Mouse (Mus musculus) adrenal gland, postnatal 10 days (tissue): ENCODE measurements around the gene F5. TPM values are rescaled to one million over a fixed set of nuclear protein-coding genes. Genes with fewer than 3 reads are reported as not detected.

Experiments used
- DNase-seq: peaks from one replicate; pipeline ENCODE4 v3.0.0; 2021; ENCODE audit warnings: mixed read lengths
- long read RNA-seq, 2 experiments: library from polyadenylated mRNA; stranded (forward); transcript quantifications; one replicate each; pipeline ENCODE4 v2.0.0; 2021
- total RNA-seq, 2 experiments: library from RNA; stranded (reverse); gene quantifications; 2 replicates each; pipeline ENCODE4 v1.2.3; 2021

The F5 gene
- total RNA-seq, result 10 to 100 TPM; 25.2 to 49.6 TPM
- long read RNA-seq, experiment 1, partial matches to known transcripts, result 15 of 15 reads
- long read RNA-seq, experiment 1, other reads (novel, unspliced or antisense), result 0 of 15 reads
- long read RNA-seq, experiment 2, result 0 reads

GRCm38 (mm10) chr1:164151387-164152088 lies at the start of gene F5:
TSS of gene F5 (plus strand) at chr1:164151838.
- peak; percentile 29 for DNase-seq

- DNase-seq, result no peak
These were observed 41.9 kb upstream of the F5 start for GRCm38 (mm10) chr1:164109763-164110162.

GRCm38 (mm10) chr1:164110591-164111329 lies 40.9 kb upstream of the F5 start:
- DNase-seq, result no peak

- no peak for DNase-seq
These were observed 37.4 kb upstream of the F5 start for GRCm38 (mm10) chr1:164114280-164114679.

- peak; percentile 10 for DNase-seq
These were observed 36.6 kb upstream of the F5 start, which contains the start of gene Selp for GRCm38 (mm10) chr1:164114947-164115493. TSS of gene Selp (plus strand) at chr1:164115264.

GRCm38 (mm10) chr1:164115647-164116046 lies 36.0 kb upstream of the F5 start:
- DNase-seq, result no peak

GRCm38 (mm10) chr1:164117869-164118268 lies 33.8 kb upstream of the F5 start:
- no peak for DNase-seq

- DNase-seq, result no peak
These were observed 31.5 kb upstream of the F5 start for GRCm38 (mm10) chr1:164119892-164120776.

GRCm38 (mm10) chr1:164120777-164121158 lies 30.9 kb upstream of the F5 start:
- no peak for DNase-seq

GRCm38 (mm10) chr1:164123836-164124235 lies 27.8 kb upstream of the F5 start:
- DNase-seq, result no peak

- DNase-seq, result no peak
These were observed 21.6 kb upstream of the F5 start for GRCm38 (mm10) chr1:164130013-164130412.

- DNase-seq, result no peak
These were observed 19.0 kb upstream of the F5 start for GRCm38 (mm10) chr1:164132609-164133008.

GRCm38 (mm10) chr1:164134101-164134500 lies 17.5 kb upstream of the F5 start:
- no peak for DNase-seq

GRCm38 (mm10) chr1:164135360-164135759 lies 16.3 kb upstream of the F5 start:
- no peak for DNase-seq

- DNase-seq, result no peak
These were observed 15.7 kb upstream of the F5 start for GRCm38 (mm10) chr1:164135960-164136359.

- DNase-seq, result no peak
These were observed 15.0 kb upstream of the F5 start for GRCm38 (mm10) chr1:164136636-164137035.

GRCm38 (mm10) chr1:164138365-164139130 lies 13.1 kb upstream of the F5 start:
- DNase-seq, result peak; percentile 90

- no peak for DNase-seq
These were observed 12.2 kb upstream of the F5 start for GRCm38 (mm10) chr1:164139464-164139863.

GRCm38 (mm10) chr1:164149083-164149482 lies 2.6 kb upstream of the F5 start:
- no peak for DNase-seq

- no peak for DNase-seq
These were observed 1.2 kb downstream of the F5 start for GRCm38 (mm10) chr1:164152836-164153235.

- no peak for DNase-seq
These were observed 3.3 kb downstream of the F5 start for GRCm38 (mm10) chr1:164154983-164155382.
